Mouse (Mus musculus) B cell, adult (primary cell): Measurements from ENCODE around the gene Gm5624. TPM values are rescaled to one million over a fixed set of nuclear protein-coding genes. Genes with fewer than 3 reads are reported as not detected.

ENCODE experiments used
- total RNA-seq: library from RNA; stranded (reverse); gene quantifications from 4 replicates; pipeline ENCODE4 v1.2.4, GENCODE M21; 2023; ENCODE audit not compliant: inconsistent age

Gm5624 gene
- not detected in 4 replicates for total RNA-seq

DNA sequence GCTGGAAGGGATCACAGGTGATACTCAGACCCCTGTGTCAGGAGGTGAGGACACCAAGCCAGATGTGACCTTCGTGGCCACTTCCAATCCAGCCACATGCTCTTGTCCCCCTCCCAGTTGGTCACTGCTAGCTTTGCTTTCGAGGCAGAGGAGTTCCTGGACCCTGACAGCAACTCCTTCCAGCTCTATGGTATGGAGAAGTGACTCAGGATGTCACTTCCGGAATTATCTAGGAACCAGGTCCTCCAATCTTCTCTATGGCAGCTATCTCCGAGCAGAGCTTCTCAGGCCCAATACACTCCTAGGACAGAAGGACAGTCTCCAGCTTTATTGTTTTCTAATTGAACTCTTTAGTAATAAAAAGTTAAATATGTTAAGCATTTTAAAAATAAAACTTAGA, at the start of gene Gm5624:
Gene Gm5624 (minus strand): TSS at position 202 of the 400 bp plus-strand sequence.

GRCm38 (mm10) chr14:44582853-44583252, 44.9 kb downstream of the Gm5624 start, which contains the start of gene Gm8247:
Gene Gm8247 (plus strand): TSS chr14:44583153.

DNA sequence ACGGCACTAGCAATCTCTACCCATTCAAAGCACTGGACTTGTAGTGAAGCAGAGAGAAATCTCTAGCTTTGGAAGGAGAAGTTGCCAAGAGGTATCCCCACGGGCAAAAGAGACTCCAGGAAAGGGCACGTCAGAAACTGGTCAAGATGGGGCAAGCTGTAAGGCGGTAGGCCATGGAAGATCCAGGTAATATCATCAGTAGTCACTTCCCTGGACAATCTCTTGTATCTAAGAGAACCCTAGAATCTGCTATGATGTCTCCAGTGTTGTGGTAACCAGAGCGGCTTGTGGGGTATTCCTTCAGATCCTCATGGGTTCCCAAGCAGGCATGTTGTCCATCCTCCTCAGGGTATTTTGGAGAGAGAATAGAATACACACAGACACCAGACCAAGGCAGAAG, 109.8 kb downstream of the Gm5624 start, which contains the start of gene Gm17093:
Gene Gm17093 (plus strand): TSS at position 301 of the 400 bp plus-strand sequence.

Other genes with a start within 250 kb of the Gm5624 start
- not detected in 4 replicates for gene Gm3371, start 217.2 kb downstream of the Gm5624 start, total RNA-seq
- not detected in 4 replicates for gene Gm8232, start 194.3 kb downstream of the Gm5624 start, total RNA-seq
- not detected in 4 replicates for gene BC061237, start 135.5 kb downstream of the Gm5624 start, total RNA-seq
- gene Gm17093, start 109.7 kb downstream of the Gm5624 start, total RNA-seq, result not detected in 4 replicates
- gene Gm8247, start 44.8 kb downstream of the Gm5624 start, total RNA-seq, result not detected in 4 replicates
- not detected in 4 replicates for gene Gm8257, start 78.5 kb upstream of the Gm5624 start, total RNA-seq
- gene Gm8267, start 122.4 kb upstream of the Gm5624 start, total RNA-seq, result not detected in 4 replicates
- not detected in 4 replicates for gene Ptgdr, start 231.4 kb upstream of the Gm5624 start, total RNA-seq